Mouse (Mus musculus) cerebellum, adult 11 months (tissue): ENCODE measurements around the gene Baiap2.

Experiments used
- DNase-seq: peaks from one replicate; pipeline ENCODE4 v3.0.0; 2022

Gene Baiap2

GRCm38 (mm10) chr11:120014758-120015157 lies 72.2 kb downstream of the Baiap2 start:
- no peak for DNase-seq

- DNase-seq = no peak
Measured at GRCm38 (mm10) chr11:120017011-120017410, 74.4 kb downstream of the Baiap2 start.

GRCm38 (mm10) chr11:120019542-120020440 lies 77.2 kb downstream of the Baiap2 start:
- no peak for DNase-seq

- DNase-seq = no peak
Measured at GRCm38 (mm10) chr11:120021367-120021766, 78.8 kb downstream of the Baiap2 start.

GRCm38 (mm10) chr11:120022216-120022615 lies 79.7 kb downstream of the Baiap2 start:
- no peak for DNase-seq

GRCm38 (mm10) chr11:120022841-120023240 lies 80.3 kb downstream of the Baiap2 start:
- DNase-seq = peak; percentile 74

GRCm38 (mm10) chr11:120026941-120027340 lies 84.4 kb downstream of the Baiap2 start:
- no peak for DNase-seq

- no peak for DNase-seq
Measured at GRCm38 (mm10) chr11:120028319-120029092, 85.9 kb downstream of the Baiap2 start.

GRCm38 (mm10) chr11:120029431-120030144 lies 87.0 kb downstream of the Baiap2 start:
- no peak for DNase-seq

GRCm38 (mm10) chr11:120030145-120030901 lies 87.8 kb downstream of the Baiap2 start:
- peak; percentile 72 for DNase-seq

- DNase-seq = no peak
Measured at GRCm38 (mm10) chr11:120032052-120032451, 89.5 kb downstream of the Baiap2 start.

GRCm38 (mm10) chr11:120033473-120033872 lies 90.9 kb downstream of the Baiap2 start:
- DNase-seq = no peak

- DNase-seq = no peak
Measured at GRCm38 (mm10) chr11:120034306-120034705, 91.7 kb downstream of the Baiap2 start.

- no peak for DNase-seq
Measured at GRCm38 (mm10) chr11:120034762-120035161, 92.2 kb downstream of the Baiap2 start.

GRCm38 (mm10) chr11:120039581-120039980 lies 97.0 kb downstream of the Baiap2 start:
- no peak for DNase-seq

GRCm38 (mm10) chr11:120040440-120040839 lies 97.9 kb downstream of the Baiap2 start:
- DNase-seq = no peak

GRCm38 (mm10) chr11:120041191-120042123 lies 98.9 kb downstream of the Baiap2 start:
- no peak for DNase-seq

- no peak for DNase-seq
Measured at GRCm38 (mm10) chr11:120042141-120042838, 99.7 kb downstream of the Baiap2 start.

- DNase-seq = no peak
Measured at GRCm38 (mm10) chr11:120045341-120045740, 102.8 kb downstream of the Baiap2 start.

GRCm38 (mm10) chr11:120045839-120046552 lies 103.4 kb downstream of the Baiap2 start:
- peak; percentile 69 for DNase-seq
